Mouse (Mus musculus): Measurements from ENCODE around the gene Srgn.

- TF ChIP-seq CTCF (IDR thresholded peaks at IDR 0.05) (no peak), POLR2A (IDR thresholded peaks at IDR 0.05; ENCODE audit: insufficient read depth, low read depth, low read length) (no peak)
These were observed 41.6 kb upstream of the Srgn start for GRCm38 (mm10) chr10:62568861-62569260.
